Mouse (Mus musculus) heart, adult 8-10 months (tissue): ENCODE data around the gene Slc43a3. TPM values are rescaled to one million over a fixed set of nuclear protein-coding genes. Genes with fewer than 3 reads are reported as not detected.

Experiments
- DNase-seq: peaks from one replicate; pipeline ENCODE4 v3.0.0; 2022; ENCODE audit warnings: low spot score
- microRNA-seq: library from miRNA; unstranded; fragments of <30 nt; microRNA quantifications from one replicate; pipeline ENCODE4 v1.2.0, GENCODE M21; 2022
- total RNA-seq, 4 experiments: library from RNA; stranded (reverse); gene quantifications; 2 replicates each; pipeline ENCODE4 v1.2.4; 2022

Slc43a3 gene
- total RNA-seq, 4 experiments from 2014 or later: 60.6 to 71.4 (median 66.2) TPM

DNA sequence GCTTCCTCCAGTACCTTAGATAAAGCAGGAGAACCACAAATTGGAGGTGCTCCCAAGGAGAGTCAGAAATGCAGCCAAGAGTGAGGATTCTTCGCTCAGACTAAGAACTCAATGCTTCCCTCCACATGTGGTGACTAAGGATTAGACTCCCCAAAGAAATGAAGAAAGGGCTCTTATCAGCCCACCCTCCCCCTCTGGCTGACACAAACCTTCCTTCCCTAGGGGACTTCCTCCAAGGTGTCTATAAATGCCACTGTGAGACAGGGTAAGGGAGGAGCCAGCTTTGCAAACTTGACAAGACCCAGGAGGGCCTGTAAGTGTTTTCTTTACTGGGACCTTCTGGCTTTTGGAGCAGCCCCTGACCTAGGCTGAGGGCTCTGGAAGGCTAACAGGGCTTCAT is 43.8 kb downstream of the Slc43a3 start, which contains the start of gene Prg2:
TSS of gene Prg2 (plus strand) at position 274 of the 400 bp plus-strand sequence.
- DNase-seq: no peak

DNA sequence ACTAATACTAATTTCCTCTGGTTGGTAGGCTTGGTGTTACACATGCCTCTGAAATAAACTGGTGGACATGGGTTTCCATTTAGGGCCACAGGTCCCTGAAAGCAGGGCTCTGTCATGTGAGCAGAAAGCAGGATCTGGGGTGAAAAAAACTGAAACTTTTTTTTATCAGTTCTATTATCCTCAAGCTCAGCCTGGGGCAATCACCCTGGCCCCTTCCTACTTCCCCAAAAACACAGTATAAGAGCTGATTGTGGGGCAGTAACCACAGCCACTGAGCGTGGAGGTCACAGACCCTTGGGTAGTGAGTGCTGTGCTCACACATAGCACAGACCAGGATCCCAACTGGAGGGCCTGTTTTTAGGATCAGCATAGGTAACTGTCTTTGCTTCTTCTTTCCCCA is 51.6 kb downstream of the Slc43a3 start, which contains the start of gene Prg3:
TSS of gene Prg3 (plus strand) at position 286 of the 400 bp plus-strand sequence.
- DNase-seq: no peak

DNA sequence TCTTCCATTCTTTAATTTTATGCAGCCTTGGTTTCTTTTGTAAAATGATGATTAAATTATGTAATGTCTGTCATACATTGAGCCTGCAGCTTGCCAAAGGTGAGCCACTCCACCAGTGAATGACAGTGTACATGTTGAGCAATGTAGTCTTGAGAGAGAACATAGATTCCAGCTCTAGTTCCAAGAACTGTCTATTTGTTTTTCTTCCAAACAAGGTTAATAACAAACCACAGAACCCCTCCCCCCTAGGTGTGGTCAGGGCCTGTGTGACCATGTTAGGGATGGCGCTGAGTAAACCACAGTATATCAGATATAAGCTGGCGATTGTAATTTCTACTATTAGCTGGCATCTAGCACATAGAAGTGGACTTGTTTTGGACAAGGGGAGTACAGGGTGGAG is 60.0 kb downstream of the Slc43a3 start:
- DNase-seq: no peak

DNA sequence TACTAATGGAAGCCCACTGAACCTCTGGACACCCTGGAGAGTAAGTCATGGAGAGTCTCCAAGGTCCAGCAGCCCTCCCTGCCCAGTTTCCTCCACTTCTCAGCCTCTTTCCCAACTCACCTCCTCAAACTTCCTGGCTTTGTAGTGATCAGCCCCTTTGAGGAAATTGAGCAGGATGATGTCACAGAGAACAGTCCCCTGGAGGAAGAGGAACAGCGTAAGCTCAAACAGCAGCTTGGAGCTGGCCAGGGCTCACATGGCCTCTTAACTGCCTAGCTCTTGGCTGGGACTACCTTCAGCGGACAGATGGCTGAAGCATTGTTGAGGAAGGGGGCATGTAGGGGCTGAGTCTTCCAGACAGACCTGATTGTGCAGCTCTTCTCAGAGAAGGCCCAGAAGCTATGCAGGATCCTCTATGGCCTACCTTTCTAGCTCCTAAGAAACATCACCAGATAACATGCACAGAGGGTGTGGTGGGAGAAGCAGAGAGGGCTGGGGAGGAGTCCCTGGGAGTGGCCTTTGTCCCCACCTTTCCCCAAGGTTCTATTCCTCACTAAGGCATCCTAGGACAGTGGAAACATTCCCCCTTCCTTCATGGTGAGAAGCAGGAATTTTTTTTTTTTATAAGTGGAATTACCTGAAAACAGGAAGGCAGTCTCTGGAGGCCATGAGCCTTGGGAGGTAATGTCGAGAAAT is 63.3 kb downstream of the Slc43a3 start:
- peak; percentile 62 for DNase-seq

DNA sequence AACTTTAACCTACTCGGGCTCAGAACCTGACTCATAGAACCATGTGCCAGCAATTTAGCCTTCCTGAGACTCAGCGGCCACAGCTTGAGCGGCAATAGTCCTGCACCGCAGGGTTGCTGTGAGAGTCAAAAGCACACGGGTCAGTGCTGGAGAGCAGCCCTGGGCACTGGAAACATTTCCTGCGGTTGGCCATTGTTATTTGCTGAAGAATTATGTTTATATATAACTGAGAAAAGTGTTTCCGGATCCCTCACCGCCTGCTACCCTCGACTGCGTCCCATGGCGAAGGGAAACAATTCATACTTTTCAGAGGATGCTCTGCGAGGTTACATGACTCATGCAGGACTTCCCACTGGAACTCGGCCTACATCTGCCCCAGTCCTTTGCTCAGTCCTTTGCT is 65.1 kb downstream of the Slc43a3 start:
- DNase-seq: peak; percentile 43

DNA sequence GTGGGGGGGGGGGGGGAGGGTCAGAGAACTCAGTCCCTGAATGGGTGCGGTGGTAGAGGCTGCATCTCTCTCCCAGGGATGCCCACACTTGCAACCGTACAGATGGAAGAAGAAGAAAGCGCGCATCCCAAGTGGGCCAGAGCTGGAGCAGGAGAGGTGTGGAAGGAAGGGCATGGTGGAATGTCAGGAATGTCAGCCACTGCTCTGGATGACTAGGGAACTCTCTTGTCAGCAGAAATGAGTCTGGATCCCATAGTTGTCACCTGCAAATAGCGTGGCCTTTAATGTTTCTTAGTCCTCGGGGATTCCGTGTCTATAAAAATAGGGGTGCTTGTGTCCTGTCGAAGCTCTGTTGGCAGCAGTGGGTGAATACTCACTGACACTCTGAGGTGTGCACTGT is 66.2 kb downstream of the Slc43a3 start:
- DNase-seq: no peak

DNA sequence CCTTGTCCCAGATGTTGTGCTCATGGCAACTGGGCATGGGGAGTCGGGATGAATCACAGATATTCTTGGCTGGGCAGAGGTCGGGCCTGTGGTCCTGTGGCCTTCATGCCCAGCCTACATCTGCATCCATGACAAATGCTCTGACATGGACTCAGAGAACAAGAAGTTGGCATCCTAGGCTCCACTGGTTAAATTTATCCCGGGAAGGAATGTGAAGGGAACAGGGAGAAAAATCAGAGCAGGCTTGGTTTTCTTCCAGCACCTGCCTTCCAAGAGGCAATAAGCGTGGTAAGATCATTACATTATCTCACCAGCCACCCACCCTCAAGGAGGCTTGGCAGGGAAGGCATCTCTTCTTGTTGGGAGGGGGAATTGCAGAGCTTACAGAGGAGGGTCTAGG is 68.0 kb downstream of the Slc43a3 start:
- no peak for DNase-seq

DNA sequence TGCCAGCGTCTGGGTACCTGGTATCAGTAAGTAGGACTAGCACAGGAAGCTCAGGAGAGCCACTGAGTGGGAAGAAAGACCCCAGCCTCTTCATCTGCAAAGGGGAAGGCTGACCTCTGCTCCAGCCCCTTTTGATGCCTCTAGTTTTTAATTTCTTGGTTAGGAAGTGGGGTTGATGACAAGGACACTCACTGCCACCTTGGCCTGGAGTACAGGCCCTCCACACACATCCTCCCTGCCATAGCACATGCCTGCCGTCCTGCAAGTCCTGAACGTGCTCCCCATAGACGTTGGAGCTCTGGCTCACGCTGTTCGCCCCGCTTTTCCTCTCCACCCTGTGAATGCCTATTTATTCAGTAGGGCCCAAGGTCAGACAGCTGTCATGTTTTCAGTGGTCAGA is 70.2 kb downstream of the Slc43a3 start:
- DNase-seq: no peak

DNA sequence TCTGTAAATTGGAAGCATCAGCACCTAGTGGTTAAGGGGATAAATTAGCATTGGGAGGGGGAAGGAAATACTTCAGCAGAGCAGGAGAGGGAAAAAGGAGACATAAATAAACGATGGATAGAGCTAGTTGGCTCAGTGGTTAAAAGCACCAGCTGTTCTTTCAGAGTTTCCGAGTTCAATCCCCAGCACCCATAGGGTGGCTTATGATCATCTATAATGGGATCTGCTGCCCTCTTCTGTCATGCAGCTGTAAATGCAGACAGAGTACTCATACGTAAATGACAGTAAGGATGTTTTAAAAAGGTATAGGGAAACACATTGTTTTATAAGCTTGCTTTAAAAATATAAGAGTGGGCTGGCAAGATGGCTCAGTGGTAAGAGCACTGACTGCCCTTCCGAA is 71.3 kb downstream of the Slc43a3 start:
- peak; percentile 49 for DNase-seq

Small RNA genes within 50 kb of the gene (microRNA-seq; reads per million reads assigned to microRNA genes)
- not detected for gene Gm24332

Other genes starting within 250 kb of the Slc43a3 start
- 10 to 100 TPM; 59.4 to 67.2 (median 63.7) TPM for gene Zdhhc5, start 221.4 kb upstream of the Slc43a3 start, total RNA-seq
- gene Clp1, start 209.2 kb upstream of the Slc43a3 start, total RNA-seq: 1 to 10 TPM; 4.0 to 6.5 (median 4.6) TPM
- under 1 TPM; 0.46 to 0.84 (median 0.50) TPM for gene Ypel4, start 202.5 kb upstream of the Slc43a3 start, total RNA-seq
- gene Gm19426, start 192.9 kb upstream of the Slc43a3 start, total RNA-seq: 1 to 10 TPM; 1.2 to 1.8 (median 1.4) TPM
- gene Serping1, start 161.1 kb upstream of the Slc43a3 start, total RNA-seq: 10 to 100 TPM; 58.4 to 76.5 (median 69.2) TPM
- 10 to 100 TPM; 11.8 to 37.6 (median 13.6) TPM for gene Ube2l6, start 137.8 kb upstream of the Slc43a3 start, total RNA-seq
- gene Smtnl1, start 113.9 kb upstream of the Slc43a3 start, total RNA-seq: under 1 TPM in 2 of 4 experiments, not detected in 2; 0.14 to 0.16 TPM
- gene Timm10, start 109.6 kb upstream of the Slc43a3 start, total RNA-seq: 100 to 1,000 TPM; 119 to 134 (median 122) TPM
- gene Slc43a1, start 97.7 kb upstream of the Slc43a3 start, total RNA-seq: 1 to 10 TPM; 1.6 to 2.8 (median 2.2) TPM
- gene Rtn4rl2, start 49.9 kb upstream of the Slc43a3 start, total RNA-seq: 1 to 10 TPM; 1.6 to 3.9 (median 2.3) TPM
- not detected for gene Prg2, start 43.9 kb downstream of the Slc43a3 start, total RNA-seq
- gene Prg3, start 51.6 kb downstream of the Slc43a3 start, total RNA-seq: not detected
- 10 to 100 TPM; 35.3 to 42.5 (median 38.4) TPM for gene Ssrp1, start 100.7 kb downstream of the Slc43a3 start, total RNA-seq
- gene P2rx3, start 100.9 kb downstream of the Slc43a3 start, total RNA-seq: under 1 TPM; 0.22 to 0.83 (median 0.62) TPM
- gene Tnks1bp1, start 111.4 kb downstream of the Slc43a3 start, total RNA-seq: 10 to 100 TPM; 40.7 to 60.5 (median 54.9) TPM
- 10 to 100 TPM; 10.3 to 26.7 (median 25.4) TPM for gene Aplnr, start 199.6 kb downstream of the Slc43a3 start, total RNA-seq